Mouse (Mus musculus) lung, embryonic 14.5 days (tissue): ENCODE measurements at regions not wholly inside any gene's neighbourhood (a gene's known extent, or its start where the extent isn't known, plus 50 kb on each side); places are given as distances from the start of the nearest gene placed in this dataset.

Experiments
- ATAC-seq: fragments of 200-750 bp; cut with Nextera tagmentation; 2 replicates; pipeline ENCODE4 v1.8.0; 2017; ENCODE audit warnings: mild to moderate bottlenecking, moderate TSS enrichment, moderate library complexity; ENCODE audit not compliant: insufficient read depth
- DNase-seq: peaks from one replicate; pipeline ENCODE4 v3.0.0-alpha.2; 2015
- H3K27ac ChIP-seq: fragments of 300-500 bp; sonication (generic); 2 replicates; pipeline ENCODE4 v1.5.1; 2014; ENCODE audit warnings: low read depth, mild to moderate bottlenecking, moderate library complexity
- H3K27me3 ChIP-seq: fragments of 300-500 bp; sonication (generic); 2 replicates; pipeline ENCODE4 v1.6.1; 2014; ENCODE audit warnings: low read length, control low read depth; ENCODE audit not compliant: insufficient read depth
- H3K36me3 ChIP-seq: fragments of 300-500 bp; sonication (generic); 2 replicates; pipeline ENCODE4 v1.6.1; 2014; ENCODE audit warnings: control low read depth; ENCODE audit not compliant: insufficient read depth
- H3K4me1 ChIP-seq: fragments of 300-500 bp; sonication (generic); 2 replicates; pipeline ENCODE4 v1.6.1; 2014; ENCODE audit warnings: antibody characterized with exemption, control low read depth; ENCODE audit not compliant: insufficient read depth
- H3K4me2 ChIP-seq: fragments of 300-500 bp; sonication (generic); 2 replicates; pipeline ENCODE4 v1.6.1; 2014; ENCODE audit warnings: mild to moderate bottlenecking
- H3K4me3 ChIP-seq: fragments of 300-500 bp; sonication (generic); 2 replicates; pipeline ENCODE4 v1.5.1; 2014; ENCODE audit warnings: low read depth, low read length
- H3K9ac ChIP-seq: fragments of 300-500 bp; sonication (generic); 2 replicates; pipeline ENCODE4 v1.6.1; 2014
- H3K9me3 ChIP-seq: fragments of 300-500 bp; sonication (generic); 2 replicates; pipeline ENCODE4 v1.6.1; 2016; ENCODE audit warnings: low read depth, low read length, control low read depth
- CTCF ChIP-seq: IDR thresholded peaks from 2 replicates; pipeline ENCODE4 v1.5.1; 2016; ENCODE audit warnings: antibody characterized with exemption, low read depth
- WGBS: fragments of 180-500 bp; shearing (Covaris S2); extraction: QIAGEN DNeasy Blood & Tissue Kit; methylation state at CpG from one replicate; pipeline ENCODE4 v1.1.7; 2014; 5-methylcytosine and 5-hydroxymethylcytosine counted together

DNA sequence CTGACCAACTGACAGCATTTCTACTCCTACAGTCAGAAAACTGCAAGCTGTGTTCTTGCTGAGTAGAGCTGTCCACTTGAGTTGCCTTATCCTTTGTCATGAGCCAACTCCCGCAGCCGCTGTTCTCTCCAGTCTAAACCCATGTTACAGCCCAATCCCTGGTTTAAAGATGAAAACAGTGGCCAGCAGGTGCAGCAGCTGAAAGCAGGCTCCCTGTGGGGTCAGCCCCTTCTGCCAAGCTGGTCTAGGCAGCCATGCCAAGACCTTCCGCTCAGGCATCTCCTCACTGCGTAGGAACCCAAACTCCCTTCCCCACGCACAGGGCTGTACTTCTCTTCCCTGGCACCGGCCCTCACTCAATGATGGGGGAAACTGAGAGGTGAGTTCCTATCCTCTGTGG, 279.3 kb upstream of the Npvf start:
- WGBS = 92% methylated on average over 6 of the region's 6 CpGs
- Histone ChIP-seq H3K27ac (no peak overlapping the region), H3K27me3 (peaks cover 3% of the 10 kb centered on the region; the same call in 1 of the 2 replicates)

GRCm38 (mm10) chr6:50934245-50934644, 280.0 kb upstream of the Npvf start:
- Histone ChIP-seq H3K9me3 (no peaks in the 10 kb centered on the region), H3K9ac (no peak overlapping the region), H3K4me3 (no peak overlapping the region), H3K36me3 (no peaks in the 10 kb centered on the region), H3K27me3 (peaks cover 3% of the 10 kb centered on the region; the same call in 1 of the 2 replicates), H3K27ac (no peak overlapping the region), H3K4me2 (no peak overlapping the region), H3K4me1 (no peaks in the 10 kb centered on the region)
- DNase-seq (no peak), ATAC-seq (no peak)
- TF ChIP-seq CTCF = no peak
- 55% methylated on average over 10 of the region's 10 CpGs for WGBS

More for the DNA sequence above, 279.3 kb upstream of the Npvf start:
- no peaks in the 10 kb centered on the region for H3K36me3 ChIP-seq
- no peak for ATAC-seq
- no peak for TF ChIP-seq CTCF
- H3K4me2 ChIP-seq = no peak overlapping the region
- H3K9me3 ChIP-seq = no peaks in the 10 kb centered on the region
- H3K9ac ChIP-seq = no peak overlapping the region
- no peak overlapping the region for H3K4me3 ChIP-seq
- no peak for DNase-seq
- H3K4me1 ChIP-seq = no peaks in the 10 kb centered on the region

DNA sequence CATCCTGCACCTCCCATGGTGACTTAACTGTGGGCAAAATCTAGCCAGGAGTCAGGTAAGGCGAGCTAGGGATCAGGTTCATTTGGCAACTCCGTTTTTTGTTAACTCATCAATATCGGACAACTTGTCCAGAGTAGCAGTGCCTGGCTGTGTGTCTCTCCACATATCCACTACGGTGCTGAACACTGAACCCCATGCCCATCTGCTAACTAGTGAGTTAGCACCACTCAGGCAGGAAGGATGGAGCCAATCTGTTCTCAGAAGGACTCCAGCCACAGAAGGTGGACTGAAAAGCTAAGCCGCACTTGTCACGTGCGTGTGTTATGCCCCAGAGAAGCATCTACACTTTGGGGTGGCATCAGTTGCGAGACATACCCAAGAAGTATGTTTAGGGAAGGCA, 282.1 kb upstream of the Npvf start:
- H3K36me3 ChIP-seq = no peaks in the 10 kb centered on the region
- DNase-seq = no peak
- WGBS = 82% methylated on average over 8 of the region's 8 CpGs
- H3K4me2 ChIP-seq = no peak overlapping the region
- H3K9ac ChIP-seq = no peak overlapping the region
- H3K27ac ChIP-seq = no peak overlapping the region
- H3K9me3 ChIP-seq = no peaks in the 10 kb centered on the region
- H3K4me1 ChIP-seq = no peaks in the 10 kb centered on the region
- TF ChIP-seq CTCF = no peak
- H3K4me3 ChIP-seq = no peak overlapping the region
- H3K27me3 ChIP-seq = peaks cover 3% of the 10 kb centered on the region; the same call in 1 of the 2 replicates
- no peak for ATAC-seq

GRCm38 (mm10) chr6:50937094-50937493, 282.9 kb upstream of the Npvf start:
- no peak overlapping the region for H3K9ac ChIP-seq
- 23% methylated on average over 9 of the region's 9 CpGs for WGBS
- DNase-seq (peak; percentile 91), ATAC-seq (no peak)
- no peaks in the 10 kb centered on the region for H3K9me3 ChIP-seq
- H3K27me3 ChIP-seq = peaks cover 3% of the 10 kb centered on the region; the same call in 1 of the 2 replicates
- no peak overlapping the region for H3K27ac ChIP-seq
- H3K4me3 ChIP-seq = no peak overlapping the region
- no peak overlapping the region for H3K4me2 ChIP-seq
- TF ChIP-seq CTCF = peak; percentile 100
- no peaks in the 10 kb centered on the region for H3K36me3 ChIP-seq
- H3K4me1 ChIP-seq = no peaks in the 10 kb centered on the region

DNA sequence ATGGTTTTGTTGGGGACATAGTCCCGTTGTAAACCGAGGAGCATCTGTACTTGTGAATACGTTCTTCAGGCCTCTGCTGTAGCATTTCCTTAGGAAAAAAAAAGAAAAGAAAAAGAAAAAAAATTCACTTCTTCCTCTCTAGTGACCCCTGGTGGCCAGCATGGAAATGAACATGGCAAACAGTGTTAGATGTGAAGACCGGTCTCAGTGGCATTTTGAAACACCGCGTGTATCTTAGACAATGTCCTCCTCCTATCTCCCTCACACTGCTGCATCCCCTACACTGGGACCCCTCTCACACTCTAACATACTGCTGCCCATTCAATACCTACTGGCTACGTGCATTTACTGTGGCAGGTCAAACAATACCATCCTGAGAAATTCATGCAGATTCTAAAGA, 284.6 kb upstream of the Npvf start:
- 18% methylated on average over 7 of the region's 7 CpGs for WGBS
- TF ChIP-seq CTCF = peak; percentile 86
- Histone ChIP-seq H3K27me3 (peaks cover under 1% of the 10 kb centered on the region; the same call in 1 of the 2 replicates), H3K4me3 (no peak overlapping the region), H3K36me3 (no peaks in the 10 kb centered on the region), H3K9me3 (no peaks in the 10 kb centered on the region), H3K27ac (no peak overlapping the region), H3K4me2 (no peak overlapping the region), H3K9ac (no peak overlapping the region), H3K4me1 (no peaks in the 10 kb centered on the region)
- DNase-seq (peak; percentile 77), ATAC-seq (peak; percentile 58; the same call in 1 of the 2 replicates)

GRCm38 (mm10) chr6:50939440-50939839, 285.2 kb upstream of the Npvf start:
- 50% methylated on average over 2 of the region's 2 CpGs for WGBS
- Histone ChIP-seq H3K9ac (no peak overlapping the region), H3K9me3 (no peaks in the 10 kb centered on the region), H3K36me3 (no peaks in the 10 kb centered on the region), H3K4me3 (no peak overlapping the region), H3K4me2 (no peak overlapping the region), H3K27me3 (no peaks in the 10 kb centered on the region; the same call in 1 of the 2 replicates), H3K4me1 (no peaks in the 10 kb centered on the region), H3K27ac (no peak overlapping the region)
- DNase-seq (peak; percentile 62), ATAC-seq (no peak)
- peak; percentile 54 for TF ChIP-seq CTCF

DNA sequence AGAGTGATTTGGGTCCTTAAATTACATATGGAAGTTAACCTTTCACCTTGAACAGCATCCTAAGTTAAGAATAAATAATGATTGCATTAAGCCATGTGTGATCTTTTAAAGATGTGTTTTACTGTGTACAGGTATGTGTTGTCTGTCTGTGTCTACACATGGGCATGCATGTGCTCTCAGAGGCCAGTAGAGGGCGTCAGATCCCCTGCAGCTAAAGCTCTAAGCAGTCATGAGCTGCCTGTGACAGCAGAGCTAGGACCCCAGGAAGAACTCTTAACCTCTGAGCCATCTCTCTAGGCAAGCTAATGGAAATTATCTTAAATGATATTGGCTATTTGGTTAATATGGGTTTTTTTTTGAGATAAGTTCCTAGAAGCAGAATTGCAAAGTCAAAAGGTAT, 285.9 kb upstream of the Npvf start:
- DNase-seq = peak; percentile 54
- H3K36me3 ChIP-seq = no peaks in the 10 kb centered on the region
- no peak overlapping the region for H3K4me3 ChIP-seq
- 18% methylated on average over 1 of the region's 1 CpGs for WGBS
- H3K9ac ChIP-seq = no peak overlapping the region
- no peaks in the 10 kb centered on the region; the same call in 1 of the 2 replicates for H3K27me3 ChIP-seq
- no peak overlapping the region for H3K4me2 ChIP-seq
- TF ChIP-seq CTCF = peak; percentile 58
- no peak for ATAC-seq
- no peaks in the 10 kb centered on the region for H3K4me1 ChIP-seq
- H3K27ac ChIP-seq = no peak overlapping the region
- no peaks in the 10 kb centered on the region for H3K9me3 ChIP-seq
